Mouse (Mus musculus) 3134 (cell line): ENCODE measurements around the gene Gimap4.

ENCODE experiments used
- DNase-seq: peaks from one replicate; pipeline ENCODE4 v3.0.0-alpha.2; 2011; ENCODE audit warnings: low spot score; ENCODE audit not compliant: insufficient read length; ENCODE audit errors: extremely low read depth

Gimap4 gene

GRCm38 (mm10) chr6:48684319-48684718 lies at the start of gene Gimap4:
Gene Gimap4, plus strand, starts transcription at chr6:48684549.
- no peak for DNase-seq

DNA sequence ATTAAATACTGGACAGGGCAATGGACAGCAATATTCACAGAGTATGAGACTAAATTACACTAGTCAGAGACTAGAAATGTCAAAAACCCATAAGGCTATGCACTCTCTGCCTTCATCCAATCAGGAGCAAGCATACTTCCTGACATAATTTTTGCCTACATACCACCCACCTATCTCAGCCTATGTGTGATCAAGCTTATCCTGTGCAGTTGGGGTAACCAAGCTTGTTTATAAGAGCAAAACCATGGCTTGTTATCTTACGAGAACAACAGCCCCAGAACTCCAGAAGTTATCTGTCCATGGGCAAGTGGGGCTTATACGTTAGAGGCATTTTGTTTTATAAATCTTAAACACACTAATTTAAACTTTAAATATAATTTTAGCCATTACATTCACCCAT lies 49.2 kb upstream of the Gimap4 start:
- no peak for DNase-seq

DNA sequence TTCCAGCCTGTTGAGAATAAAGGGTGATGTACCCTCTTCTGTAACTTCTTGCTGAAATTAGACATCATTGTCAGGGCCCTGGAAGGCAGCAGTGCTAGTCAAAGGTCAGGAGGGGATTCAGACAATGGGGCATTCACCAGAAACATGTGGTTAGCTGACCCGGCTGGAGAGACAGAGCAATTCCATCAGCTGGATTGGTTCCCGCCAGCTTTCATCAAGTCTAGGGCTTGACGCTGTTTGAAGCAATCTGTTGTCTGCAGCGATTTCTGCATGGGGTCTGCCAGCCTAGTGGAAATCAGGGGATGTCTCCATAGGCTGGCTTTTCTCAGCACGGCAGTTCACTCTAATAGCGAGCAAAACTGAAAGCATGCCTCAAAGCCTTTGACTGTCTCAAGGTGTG lies 47.8 kb upstream of the Gimap4 start:
- DNase-seq, result no peak

DNA sequence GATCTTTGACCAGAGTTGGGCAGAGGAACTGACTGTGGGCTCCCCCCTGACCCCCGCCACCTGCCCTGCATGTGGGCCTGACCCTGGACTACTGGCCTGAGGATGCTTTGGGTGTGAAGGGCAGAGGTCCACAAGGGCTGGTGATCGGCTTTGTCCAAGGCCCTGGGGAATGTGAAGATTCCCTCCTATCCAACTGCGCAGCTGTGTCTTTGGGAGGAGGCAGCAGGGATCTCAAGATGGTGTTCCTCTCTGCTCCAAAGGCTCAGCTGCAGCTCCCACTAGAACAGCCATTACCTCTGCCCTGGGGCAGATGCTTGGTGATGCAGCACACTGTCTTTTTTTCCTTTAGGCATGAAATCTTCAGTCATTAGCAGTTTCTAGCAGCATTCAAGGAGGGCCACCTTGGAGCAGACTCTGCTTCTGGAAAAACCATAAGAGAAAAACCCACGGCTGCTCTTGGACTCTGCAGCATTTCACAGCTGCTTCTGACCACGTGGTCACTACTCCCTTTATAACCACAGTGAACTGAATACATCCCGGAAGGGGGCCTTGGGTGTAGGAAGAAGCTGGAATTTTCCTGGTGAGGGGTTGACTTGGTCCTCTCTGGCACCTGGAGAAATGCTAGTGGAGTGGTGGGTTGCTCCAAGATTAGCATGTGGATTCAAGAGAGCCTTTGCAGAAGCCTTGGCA lies 46.4 kb upstream of the Gimap4 start:
- DNase-seq, result no peak

DNA sequence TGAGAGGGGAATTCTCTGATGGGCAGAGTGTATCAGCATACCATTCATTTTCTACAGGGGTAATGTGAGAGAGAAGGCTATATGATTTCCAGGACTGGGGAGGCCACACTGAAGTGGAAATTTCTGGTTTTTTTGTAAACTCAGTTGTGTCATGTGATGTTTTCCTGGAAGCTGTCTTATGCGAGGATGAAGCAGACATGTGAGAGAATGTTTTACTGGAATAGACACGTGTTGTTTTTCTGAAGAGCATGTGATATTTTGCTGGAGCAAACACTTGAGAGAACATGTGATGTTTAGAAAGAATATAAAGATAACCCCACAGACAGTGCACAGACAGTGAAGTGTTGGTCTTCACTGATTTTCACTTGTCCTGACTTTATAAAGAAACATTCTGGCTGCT lies 45.8 kb upstream of the Gimap4 start:
- DNase-seq, result no peak

GRCm38 (mm10) chr6:48641391-48641790 lies 43.0 kb upstream of the Gimap4 start:
- DNase-seq, result no peak

DNA sequence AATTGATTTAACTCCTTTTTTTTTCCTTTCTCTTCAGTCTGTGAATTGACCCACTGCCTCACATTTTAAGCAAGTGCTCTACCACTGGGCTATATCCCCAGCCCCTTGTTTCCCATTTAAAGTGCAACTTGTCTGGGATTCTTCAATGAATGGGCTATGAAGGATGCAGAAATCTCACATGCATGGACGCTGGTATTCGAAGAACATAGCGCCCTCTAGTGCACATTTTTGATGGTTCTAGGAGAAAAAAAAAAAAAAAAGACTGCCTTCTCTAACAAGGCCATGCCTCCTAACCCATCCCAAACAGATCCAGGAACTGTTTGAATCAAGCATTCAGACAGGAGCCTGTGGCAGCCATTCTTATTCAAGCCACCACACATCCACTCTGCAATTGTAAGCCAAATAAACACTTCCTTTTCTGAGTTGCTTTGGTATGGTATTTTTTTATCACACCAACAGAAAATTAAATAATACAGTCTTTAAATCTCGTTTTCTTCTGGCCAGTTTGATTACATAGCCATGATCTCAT lies 41.5 kb upstream of the Gimap4 start:
- DNase-seq, result peak; percentile 30

GRCm38 (mm10) chr6:48645660-48646308 lies 38.6 kb upstream of the Gimap4 start:
- peak; percentile 19 for DNase-seq

GRCm38 (mm10) chr6:48646309-48646690 lies 38.0 kb upstream of the Gimap4 start:
- no peak for DNase-seq

DNA sequence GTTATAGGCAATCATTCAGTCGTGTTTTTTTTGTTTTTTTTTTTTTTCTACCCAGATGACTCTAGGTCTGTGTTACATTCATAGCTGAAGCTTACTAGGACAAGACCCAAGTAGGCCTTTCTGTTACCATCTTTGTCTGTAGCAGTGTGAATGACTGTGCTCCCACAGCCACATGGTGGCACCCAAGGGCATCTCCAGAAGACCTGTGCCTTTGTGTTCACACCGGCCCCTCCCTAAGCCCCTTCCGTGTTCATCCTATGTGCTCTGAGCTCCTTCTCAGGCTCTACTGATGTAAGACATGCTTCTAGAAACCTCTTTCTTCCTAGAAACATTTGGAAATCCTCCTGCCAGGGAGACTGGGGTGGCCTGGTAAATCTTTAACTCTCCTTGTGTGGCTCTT lies 37.4 kb upstream of the Gimap4 start, which contains the start of gene Gimap8:
Gene Gimap8 (plus strand): TSS at position 240 of the 400 bp plus-strand sequence.
- DNase-seq, result no peak

DNA sequence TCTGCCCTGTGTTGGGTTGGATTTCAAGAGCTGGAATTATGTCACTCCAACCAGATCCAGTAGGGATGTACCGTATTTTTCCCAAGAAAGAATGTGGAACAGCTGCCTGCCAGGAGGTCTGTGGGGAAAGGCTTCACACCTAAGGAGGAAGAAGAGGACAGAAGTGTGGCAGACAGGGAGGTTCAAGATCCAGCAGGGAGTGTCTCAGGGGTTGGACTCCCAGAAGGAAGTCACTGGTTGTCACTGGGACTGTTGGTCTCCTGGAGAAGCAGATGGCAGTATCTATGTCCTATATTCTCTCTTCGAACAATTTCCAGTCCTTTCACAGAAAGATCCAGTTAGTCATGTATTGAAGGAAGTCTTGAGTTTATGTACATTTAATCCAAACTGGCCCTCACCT lies 36.7 kb upstream of the Gimap4 start:
- DNase-seq, result no peak

- DNase-seq, result no peak
Observed at GRCm38 (mm10) chr6:48648779-48649178, 35.6 kb upstream of the Gimap4 start.

GRCm38 (mm10) chr6:48650041-48650440 lies 34.3 kb upstream of the Gimap4 start:
- DNase-seq, result no peak

GRCm38 (mm10) chr6:48658721-48659120 lies 25.6 kb upstream of the Gimap4 start:
- no peak for DNase-seq

- DNase-seq, result no peak
Observed at GRCm38 (mm10) chr6:48664750-48665149, 19.6 kb upstream of the Gimap4 start.

- DNase-seq, result no peak
Observed at GRCm38 (mm10) chr6:48665471-48665870, 18.9 kb upstream of the Gimap4 start.

- DNase-seq, result no peak
Observed at GRCm38 (mm10) chr6:48666159-48666586, 18.2 kb upstream of the Gimap4 start.

DNA sequence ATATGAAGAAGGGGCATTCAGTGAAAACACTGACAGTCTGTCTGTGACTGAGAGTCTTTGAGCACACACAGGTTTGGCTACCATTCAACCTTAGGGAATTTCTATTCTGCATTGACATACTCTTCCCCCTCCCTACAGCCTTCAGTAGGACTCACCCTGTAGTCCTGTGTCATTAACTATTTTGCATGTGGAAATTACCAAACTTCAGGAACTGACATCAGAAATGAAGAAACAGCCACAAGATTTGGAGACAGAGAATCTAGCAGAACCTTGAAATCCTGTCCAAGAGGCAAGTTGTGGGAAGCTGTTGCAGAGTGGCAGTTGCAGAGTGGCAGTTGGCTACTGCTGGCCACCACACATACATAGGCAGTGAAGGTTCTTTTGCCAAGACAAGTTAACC lies 16.3 kb upstream of the Gimap4 start:
- DNase-seq, result no peak

DNA sequence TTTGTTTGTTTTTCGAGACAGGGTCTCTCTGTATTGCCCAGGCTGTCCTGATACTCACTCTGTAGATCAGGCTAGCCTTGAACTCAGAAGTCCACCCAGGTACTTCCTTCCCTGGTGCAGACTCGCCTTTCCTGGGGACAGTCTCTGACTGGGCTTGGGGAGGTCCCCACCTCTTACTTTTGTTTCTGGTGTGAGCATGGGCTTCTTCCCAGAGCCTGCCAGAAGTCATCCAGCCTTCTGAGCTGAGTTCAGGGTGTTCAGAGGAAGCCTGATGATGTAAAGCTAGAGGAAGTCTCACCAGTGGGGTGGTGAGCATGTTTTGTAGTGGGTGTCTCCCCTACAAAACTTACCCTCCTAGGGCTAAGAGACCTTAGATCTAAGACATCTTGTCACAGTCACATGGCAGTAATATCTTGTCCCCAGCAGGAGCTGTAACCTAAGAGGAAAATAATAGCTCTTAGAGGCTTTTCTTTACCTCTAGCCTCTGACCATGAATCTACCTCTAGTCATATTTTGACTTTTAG lies 14.8 kb upstream of the Gimap4 start:
- DNase-seq, result no peak

- no peak for DNase-seq
Observed at GRCm38 (mm10) chr6:48674291-48675058, 9.9 kb upstream of the Gimap4 start.

DNA sequence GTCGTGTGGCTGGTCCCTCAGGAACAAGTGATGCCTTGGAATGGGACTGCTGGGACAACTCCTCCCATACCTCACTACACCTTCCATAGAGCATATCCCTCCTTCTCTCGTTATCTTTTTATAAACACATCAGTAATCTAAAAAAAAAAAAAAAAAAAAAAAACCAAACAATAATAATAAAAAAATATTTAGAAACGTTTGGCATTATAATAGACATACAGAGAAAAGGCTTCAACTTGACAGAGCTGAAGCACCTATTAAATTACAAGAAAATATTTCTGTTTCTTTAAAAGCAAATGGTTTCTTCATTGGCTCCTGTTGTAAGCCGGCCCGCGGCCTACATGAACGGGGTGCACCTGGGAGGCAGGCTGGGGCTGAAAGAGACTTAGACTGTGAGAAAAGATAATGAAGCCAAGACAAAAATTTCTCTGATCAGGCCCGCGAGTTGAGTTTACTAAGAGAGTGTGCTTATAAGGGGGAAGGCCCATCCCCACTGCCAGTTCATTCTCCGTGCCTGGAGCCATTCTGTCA lies 8.9 kb upstream of the Gimap4 start:
- no peak for DNase-seq
